Mouse (Mus musculus): ENCODE results near the gene Fsd1. TPM values are rescaled to one million over a fixed set of nuclear protein-coding genes. Genes with fewer than 3 reads are reported as not detected.

Fsd1 gene
- total RNA-seq, 2 experiments from 2014 or later, result 98.0 to 101 TPM

- DNase-seq (ENCODE audit: low spot score in 2 of 2), result no peak
Observed at GRCm38 (mm10) chr17:56026303-56026702, 40.0 kb downstream of the Fsd1 start.

GRCm38 (mm10) chr17:56026881-56027280 is 40.6 kb downstream of the Fsd1 start:
- peak in 1 of 2 experiments; percentile 3 for DNase-seq (ENCODE audit: low spot score in 2 of 2)

- peak; percentile 33 to 37 for DNase-seq (ENCODE audit: low spot score in 2 of 2)
Observed at GRCm38 (mm10) chr17:56027801-56028441, 41.6 kb downstream of the Fsd1 start.

- DNase-seq (ENCODE audit: low spot score in 2 of 2), result peak; percentile 11 to 28
Observed at GRCm38 (mm10) chr17:56030238-56030870, 44.0 kb downstream of the Fsd1 start.

GRCm38 (mm10) chr17:56030919-56031318 is 44.6 kb downstream of the Fsd1 start:
- DNase-seq (ENCODE audit: low spot score in 2 of 2), result peak; percentile 5 to 36

GRCm38 (mm10) chr17:56031431-56031830 is 45.1 kb downstream of the Fsd1 start:
- DNase-seq (ENCODE audit: low spot score in 2 of 2), result no peak

- no peak for DNase-seq (ENCODE audit: low spot score in 2 of 2)
Observed at GRCm38 (mm10) chr17:56032127-56032733, 45.9 kb downstream of the Fsd1 start.

DNA sequence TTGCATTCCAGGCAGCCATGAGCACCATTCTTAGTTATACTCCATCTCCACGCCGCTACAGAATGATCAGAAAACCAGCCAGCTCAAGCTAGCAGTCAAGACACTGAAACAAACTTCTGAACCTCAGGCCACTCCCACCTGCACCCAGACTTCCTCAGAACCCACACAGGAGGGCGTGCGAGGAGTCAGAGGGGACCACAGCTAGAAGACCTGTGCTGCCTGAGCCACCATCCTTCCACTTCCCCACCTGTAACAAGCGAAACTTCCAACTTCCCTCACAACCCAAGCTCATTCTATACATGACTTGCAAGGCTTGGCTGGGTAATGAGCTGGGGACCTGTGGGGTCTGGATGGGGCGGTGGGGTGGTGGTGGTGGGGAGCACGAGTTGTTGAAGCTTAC is 46.5 kb downstream of the Fsd1 start:
- peak in 1 of 2 experiments; percentile 15 for DNase-seq (ENCODE audit: low spot score in 2 of 2)

DNA sequence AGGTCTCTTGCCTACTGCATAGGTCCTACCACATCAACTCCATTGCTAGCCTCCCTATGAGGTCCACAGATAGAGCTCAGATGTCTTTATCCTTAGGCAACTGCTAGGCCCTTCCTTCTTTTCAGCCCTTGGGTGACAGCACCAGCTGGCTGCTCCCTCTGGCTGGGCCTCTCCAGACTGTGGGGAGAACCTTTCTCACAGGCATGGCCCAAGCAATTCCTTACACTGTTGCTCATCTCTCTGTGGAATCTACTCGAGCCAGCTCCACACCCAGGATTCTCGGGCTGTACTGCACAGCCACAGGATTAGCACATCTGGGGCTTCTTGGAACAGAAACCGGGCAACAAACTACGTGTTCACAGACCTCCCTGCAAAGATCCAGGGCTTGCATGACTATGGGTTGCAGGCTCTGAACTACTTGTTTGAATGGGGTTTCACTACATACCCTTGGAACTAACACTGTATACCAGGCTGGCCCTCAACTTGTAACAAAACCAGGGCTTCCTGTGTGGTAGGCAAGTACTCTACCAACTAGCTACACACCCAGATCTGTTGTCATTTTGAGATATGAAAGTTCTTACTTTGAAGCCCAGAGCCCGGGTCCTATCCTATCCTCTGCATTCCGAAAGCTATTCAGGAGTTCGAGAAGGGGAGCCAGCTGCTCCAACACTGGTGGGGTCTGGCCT is 47.9 kb downstream of the Fsd1 start:
- DNase-seq (ENCODE audit: low spot score in 2 of 2), result no peak

DNA sequence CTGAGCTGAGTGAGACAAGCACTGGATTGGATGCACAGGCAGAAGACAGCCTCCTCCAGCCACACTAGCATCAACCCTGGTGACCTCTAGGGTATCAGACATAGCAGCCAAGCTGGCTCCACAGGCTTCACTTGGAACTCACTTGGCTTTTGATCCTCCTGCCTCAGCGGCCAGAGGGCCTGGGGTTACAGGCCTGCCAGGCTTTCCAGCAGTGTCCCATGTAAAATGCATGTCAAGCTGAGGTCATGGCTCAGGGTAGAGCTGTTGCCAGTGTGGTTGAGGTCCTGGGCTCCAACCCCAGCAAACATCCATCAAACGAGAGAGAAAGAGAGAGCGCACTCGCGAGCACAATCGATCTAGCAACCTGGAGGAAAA is 48.4 kb downstream of the Fsd1 start:
- DNase-seq (ENCODE audit: low spot score in 2 of 2), result no peak

GRCm38 (mm10) chr17:56035216-56035615 is 48.9 kb downstream of the Fsd1 start:
- DNase-seq (ENCODE audit: low spot score in 2 of 2), result no peak

- peak; percentile 100 for DNase-seq (ENCODE audit: low spot score in 2 of 2)
Observed at GRCm38 (mm10) chr17:56036176-56036900, 50.0 kb downstream of the Fsd1 start, which contains the start of gene Sh3gl1. Sh3gl1 (minus strand) TSS chr17:56036635.

- no peak for DNase-seq (ENCODE audit: low spot score in 2 of 2)
Observed at GRCm38 (mm10) chr17:56036901-56037287, 50.6 kb downstream of the Fsd1 start.

- DNase-seq (ENCODE audit: low spot score in 2 of 2), result peak in 1 of 2 experiments; percentile 39
Observed at GRCm38 (mm10) chr17:56038583-56039261, 52.4 kb downstream of the Fsd1 start.

- DNase-seq (ENCODE audit: low spot score in 2 of 2), result no peak
Observed at GRCm38 (mm10) chr17:56039345-56039744, 53.0 kb downstream of the Fsd1 start.

DNA sequence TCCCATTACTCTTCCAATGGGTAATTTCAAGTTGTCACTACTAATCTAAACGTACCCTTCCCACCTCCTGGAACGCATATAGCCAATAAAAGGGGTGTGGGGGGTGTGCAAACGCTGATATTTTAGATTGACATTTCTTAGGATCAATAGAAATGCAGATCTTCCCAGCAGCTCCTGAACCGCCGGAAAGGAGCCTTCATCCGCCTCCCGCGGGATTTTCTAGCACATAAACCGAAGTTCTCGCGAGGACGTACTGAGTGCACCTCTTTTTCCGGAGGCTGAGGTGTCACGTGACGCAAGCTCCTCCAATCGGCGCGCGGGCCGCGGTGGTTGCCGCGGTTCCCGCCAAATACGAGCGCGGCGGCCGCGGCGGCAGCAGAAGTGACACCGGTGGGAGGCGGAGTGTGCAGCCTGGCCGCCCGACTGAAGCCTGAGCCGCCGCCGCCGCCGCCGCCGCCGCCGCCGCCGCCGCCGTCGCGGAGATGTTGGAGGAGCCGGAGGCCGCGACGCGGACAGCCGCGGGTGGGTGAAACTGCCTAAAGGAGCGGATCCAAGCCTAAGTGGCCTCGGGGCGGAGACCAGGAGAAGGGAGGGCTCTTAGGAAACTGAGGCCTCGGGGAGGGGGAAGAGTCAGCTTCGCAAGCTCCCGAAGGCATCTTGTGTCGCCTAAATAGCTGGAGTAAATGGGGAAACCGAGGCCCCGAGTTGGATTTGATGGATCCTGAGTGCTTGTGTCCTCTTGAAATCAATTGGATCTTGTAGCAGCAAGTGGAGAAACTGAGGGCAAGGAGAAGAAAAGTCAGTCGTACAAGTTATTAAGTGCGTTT is 53.9 kb downstream of the Fsd1 start, which contains the start of gene Chaf1a:
Gene Chaf1a (plus strand): TSS at position 410 of the 827 bp plus-strand sequence.
- DNase-seq (ENCODE audit: low spot score in 2 of 2), result peak; percentile 95 to 96

DNA sequence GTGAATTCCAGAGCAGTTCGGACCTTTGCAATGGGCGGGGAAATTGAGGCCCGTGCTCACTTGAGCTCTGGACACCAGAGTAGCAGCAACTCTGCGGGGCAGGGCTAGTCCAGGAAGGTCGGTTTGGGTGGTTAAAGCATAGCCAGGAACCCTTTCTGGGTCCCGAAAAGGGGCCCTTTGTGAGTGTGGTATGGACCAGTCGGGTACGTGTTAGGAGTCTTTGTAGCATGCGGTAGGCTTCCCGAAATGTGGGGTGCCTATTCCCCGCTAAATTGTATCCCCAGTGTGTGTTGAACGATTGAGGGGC is 54.5 kb downstream of the Fsd1 start:
- no peak for DNase-seq (ENCODE audit: low spot score in 2 of 2)
